Mouse (Mus musculus) embryonic stem cell, embryonic (primary cell): Measurements from ENCODE around the gene Cfap300.

Source experiments
- CTCF ChIA-PET, 4 experiments: fragments of 300-600 bp in 2 of 4; fragments of 350-600 bp in 2 of 4; sonication (Branson Sonifier 250); formaldehyde crosslinking; loops; one replicate each; lab custom pipeline; 2022; ENCODE audit warnings: inconsistent platforms in 2 of 4; lab: Charles Lee
- POLR2A ChIA-PET, 4 experiments: fragments of 300-600 bp in 2 of 4; fragments of 350-600 bp in 2 of 4; sonication (Branson Sonifier 250); formaldehyde crosslinking; loops; one replicate each; lab custom pipeline; 2022; ENCODE audit warnings: antibody characterized with exemption in 4 of 4, inconsistent platforms in 1 of 4; lab: Charles Lee

The Cfap300 gene

GRCm38 (mm10) chr9:8042338-8043043 is at the start of gene Cfap300:
Gene Cfap300, minus strand, starts transcription at chr9:8042823.
- CTCF ChIA-PET = no interaction called here
- POLR2A ChIA-PET = interaction anchor here in 1 of 4 experiments (1.1 to 2.2 kb wide), 4 partner anchors 14 to 40 kb away, joined by 3 to 8 read pairs (median 6); no protein-coding TSS in a partner anchor

- POLR2A ChIA-PET = interaction anchor here in 1 of 4 experiments (1.2 kb wide), 1 partner anchor 108 kb away, joined by 4 read pairs; no protein-coding TSS in a partner anchor
- CTCF ChIA-PET = no interaction called here
Observed at GRCm38 (mm10) chr9:8078882-8079281, 36.3 kb upstream of the Cfap300 start.

GRCm38 (mm10) chr9:8074345-8074744 is 31.7 kb upstream of the Cfap300 start:
- ChIA-PET POLR2A (no interaction called here), CTCF (interaction anchor here in 1 of 4 experiments (1.1 kb wide), 1 partner anchor 17 kb away, joined by 3 read pairs; no protein-coding TSS in a partner anchor)

DNA sequence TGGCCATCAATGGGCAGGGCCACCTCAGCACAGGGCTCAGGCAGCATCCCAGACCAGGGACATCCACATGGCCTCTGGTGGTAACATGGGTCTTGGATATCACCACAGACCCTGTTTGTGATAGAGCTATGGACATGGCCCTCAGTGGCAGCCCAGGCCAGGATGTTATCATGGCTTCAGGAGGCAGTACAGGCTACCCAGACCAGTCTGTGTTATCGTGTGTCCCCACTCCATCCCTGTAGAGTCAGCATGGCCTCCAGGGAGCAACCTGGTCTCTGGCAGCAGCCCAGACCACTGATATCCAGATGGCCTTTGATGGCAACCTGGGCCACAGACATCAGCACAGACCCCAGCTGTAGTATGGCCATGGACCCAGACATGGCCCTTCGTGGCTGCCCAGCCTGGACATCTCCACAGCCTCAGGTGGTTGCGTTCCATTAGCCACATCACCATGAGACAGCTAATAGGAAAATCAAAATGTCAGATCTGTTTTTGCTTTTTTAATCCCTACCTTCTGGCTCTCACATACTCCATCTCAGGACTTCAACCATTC is 30.7 kb upstream of the Cfap300 start:
- ChIA-PET CTCF (interaction anchor here in 3 of 4 experiments (0.5 to 1.1 kb wide), 5 partner anchors 18 to 470 kb away, joined by 3 to 5 read pairs (median 3); no protein-coding TSS in a partner anchor), POLR2A (interaction anchor here in 1 of 4 experiments (0.6 kb wide), 1 partner anchor 113 kb away, joined by 3 read pairs; no protein-coding TSS in a partner anchor)

- POLR2A ChIA-PET = interaction anchor here in 1 of 4 experiments (1.2 kb wide), 1 partner anchor 56 kb away, joined by 3 read pairs; no protein-coding TSS in a partner anchor
- CTCF ChIA-PET = no interaction called here
Observed at GRCm38 (mm10) chr9:8059636-8060035, 17.0 kb upstream of the Cfap300 start.

DNA sequence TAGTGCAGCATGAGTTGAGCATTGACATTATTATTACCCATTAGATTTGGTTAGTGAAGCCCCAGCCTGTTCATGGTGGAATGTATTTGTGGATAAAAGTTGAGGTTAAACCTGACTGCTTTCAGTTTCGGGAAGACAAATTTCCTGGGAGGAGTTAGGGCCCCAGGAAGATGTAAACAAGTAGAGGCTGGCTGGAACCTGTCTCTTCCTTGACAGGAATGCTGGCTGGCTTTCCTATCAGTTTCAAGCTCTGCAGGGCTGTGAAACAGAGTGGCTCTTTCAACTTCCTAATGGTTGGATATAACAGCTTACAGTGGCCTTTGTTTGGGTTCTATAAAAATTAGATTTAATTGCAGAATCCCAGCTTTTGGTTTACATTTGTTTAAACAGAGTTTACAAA is 12.2 kb upstream of the Cfap300 start:
- CTCF ChIA-PET = no interaction called here
- POLR2A ChIA-PET = interaction anchor here in 2 of 4 experiments (0.9 to 1.8 kb wide), 5 partner anchors 9 to 77 kb away, joined by 3 to 5 read pairs (median 3); partner anchors contain the start of gene Yap1 (in 1 of the 2)

GRCm38 (mm10) chr9:8043044-8043387 is 393 bp upstream of the Cfap300 start:
- POLR2A ChIA-PET = interaction anchor here in 2 of 4 experiments (0.6 to 1.7 kb wide), 6 partner anchors 8 to 38 kb away, joined by 3 to 6 read pairs (median 4); no protein-coding TSS in a partner anchor
- CTCF ChIA-PET = no interaction called here

- ChIA-PET CTCF (interaction anchor here in 2 of 4 experiments (0.6 to 1.3 kb wide), 5 partner anchors 13 to 585 kb away, joined by 3 to 4 read pairs (median 3); no protein-coding TSS in a partner anchor), POLR2A (interaction anchor here (0.7 to 2.8 kb wide), 20 partner anchors 17 to 272 kb away, joined by 3 to 29 read pairs (median 4); partner anchors contain the start of genes Yap1 (in 3 of the 4), Birc2 (in 1 of the 4) and Tmem123 (in 1 of the 4))
Observed at GRCm38 (mm10) chr9:8035546-8035945, 7.1 kb downstream of the Cfap300 start.

- ChIA-PET CTCF (interaction anchor here in 2 of 4 experiments (0.6 to 0.9 kb wide), 4 partner anchors 12 to 584 kb away, joined by 3 to 4 read pairs (median 3); no protein-coding TSS in a partner anchor), POLR2A (interaction anchor here (0.7 to 2.8 kb wide), 19 partner anchors 8 to 272 kb away, joined by 3 to 29 read pairs (median 4); partner anchors contain the start of genes Yap1 (in 2 of the 4), Birc2 (in 1 of the 4) and Tmem123 (in 1 of the 4))
Observed at GRCm38 (mm10) chr9:8035091-8035490, 7.5 kb downstream of the Cfap300 start.

DNA sequence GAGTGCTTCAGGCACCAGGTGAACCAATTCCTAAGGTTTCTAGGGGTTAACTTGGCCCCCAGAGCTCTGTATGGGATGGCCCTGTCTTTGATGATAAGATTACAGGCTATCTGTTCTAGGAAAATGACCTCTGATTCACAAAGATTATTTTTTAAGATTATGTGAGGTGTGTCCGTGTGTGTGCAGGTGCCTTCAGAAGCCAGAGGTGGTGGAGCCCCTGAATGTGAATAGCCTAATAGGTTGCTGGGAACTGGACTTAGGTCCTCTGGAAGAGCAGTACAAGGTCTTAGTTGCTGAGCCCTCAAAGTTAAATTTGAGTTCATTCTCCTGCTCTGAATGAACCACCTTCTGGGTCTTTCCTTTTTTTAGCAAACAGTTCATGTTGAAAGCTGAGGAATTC is 8.5 kb downstream of the Cfap300 start:
- ChIA-PET POLR2A (interaction anchor here in 1 of 4 experiments (1.0 to 2.8 kb wide), 3 partner anchors 9 to 30 kb away, joined by 3 to 29 read pairs (median 4); partner anchors contain the start of gene Yap1), CTCF (no interaction called here)

GRCm38 (mm10) chr9:8032847-8033246 is 9.8 kb downstream of the Cfap300 start:
- CTCF ChIA-PET = no interaction called here
- POLR2A ChIA-PET = no interaction called here

DNA sequence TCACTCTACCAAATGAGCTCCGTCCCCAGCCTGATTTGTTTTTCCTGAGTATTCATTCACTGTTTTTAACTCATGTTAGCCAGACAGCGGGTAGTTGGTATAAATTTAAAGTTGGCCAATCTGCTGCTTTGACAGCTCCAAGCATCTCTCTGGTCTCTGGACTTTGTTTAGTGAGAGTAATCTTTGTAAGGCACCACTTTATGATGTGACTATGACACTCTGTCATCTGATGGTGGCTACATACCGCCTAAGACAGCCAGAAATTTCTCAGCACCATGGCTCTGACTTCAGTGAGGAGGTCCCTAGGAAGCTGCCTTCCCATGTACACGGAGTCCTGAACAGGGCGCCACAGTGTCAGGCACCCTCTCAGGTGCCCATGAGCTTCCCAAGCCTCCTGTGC is 24.0 kb downstream of the Cfap300 start:
- ChIA-PET CTCF (interaction anchor here in 1 of 4 experiments (1.1 kb wide), 1 partner anchor 182 kb away, joined by 3 read pairs; the partner anchor contains the start of gene Birc2), POLR2A (interaction anchor here (0.6 to 1.9 kb wide), 11 partner anchors 11 to 46 kb away, joined by 3 to 11 read pairs (median 3); partner anchors contain the start of gene Yap1 (in 1 of the 4))

- ChIA-PET POLR2A (interaction anchor here in 3 of 4 experiments (0.6 to 1.9 kb wide), 7 partner anchors 13 to 1213 kb away, joined by 3 to 11 read pairs (median 4); partner anchors contain the start of gene Yap1 (in 1 of the 3)), CTCF (interaction anchor here in 2 of 4 experiments (0.6 to 0.7 kb wide), 3 partner anchors 10 to 38 kb away, joined by 3 to 4 read pairs (median 4); no protein-coding TSS in a partner anchor)
Observed at GRCm38 (mm10) chr9:8017253-8017913, 25.2 kb downstream of the Cfap300 start.

- ChIA-PET POLR2A (interaction anchor here in 3 of 4 experiments (0.6 to 5.5 kb wide), 43 partner anchors 9 to 313 kb away, joined by 3 to 42 read pairs (median 5); partner anchors contain the start of genes Birc2 (in 2 of the 3), Tmem123 (in 2 of the 3), Cfap300 (in 1 of the 3) and Mmp7 (in 1 of the 3)), CTCF (no interaction called here)
Observed at GRCm38 (mm10) chr9:8004370-8004991, 38.1 kb downstream of the Cfap300 start, which contains the start of gene Yap1. Gene Yap1, minus strand, starts transcription at chr9:8004596.

DNA sequence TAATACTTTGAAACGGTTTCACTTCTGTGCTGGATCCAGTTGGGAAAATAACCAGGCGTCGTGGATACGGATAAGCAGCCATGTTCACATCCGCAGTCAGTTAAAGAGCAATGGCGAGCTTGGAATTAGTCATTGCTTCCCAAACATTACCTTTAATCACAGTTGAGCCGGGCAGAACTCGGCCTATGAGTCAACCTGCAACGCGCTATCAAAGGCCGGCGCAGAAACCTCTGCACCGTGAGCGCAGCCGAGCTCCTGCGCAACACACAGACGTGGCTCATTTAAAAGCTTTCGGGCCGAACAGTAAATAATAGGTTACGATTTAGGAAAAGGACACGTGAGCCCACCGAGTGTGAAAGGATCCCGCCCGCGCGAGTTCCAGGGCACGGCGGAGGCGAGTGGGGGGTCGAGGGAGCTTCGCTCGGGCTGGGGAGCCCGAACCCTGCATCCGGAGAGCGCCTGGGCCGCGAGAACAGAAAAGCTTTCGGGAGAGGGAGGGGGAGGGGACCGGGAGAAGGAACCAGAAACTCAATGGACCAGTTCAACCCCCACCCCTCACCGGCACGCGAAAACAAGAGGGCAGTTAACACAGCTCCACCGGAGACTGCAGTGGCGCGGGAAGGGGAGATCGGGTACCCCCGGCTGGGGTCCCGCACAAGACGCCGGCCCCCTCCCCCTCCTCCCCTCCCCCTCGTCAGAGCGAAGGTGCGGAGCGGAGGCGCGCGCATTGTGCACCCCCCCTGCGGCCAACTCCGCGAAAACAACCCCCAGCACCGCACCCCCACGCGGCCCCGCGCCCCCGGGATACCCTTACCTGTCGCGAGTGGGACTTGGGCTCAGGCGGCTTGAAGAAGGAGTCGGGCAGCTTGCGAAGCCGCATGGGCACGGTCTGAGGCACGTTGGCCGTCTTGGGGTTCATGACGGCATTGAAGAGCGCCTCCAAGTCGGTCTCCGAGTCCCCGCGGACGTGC is 39.0 kb downstream of the Cfap300 start:
- ChIA-PET POLR2A (interaction anchor here (0.6 to 5.5 kb wide), 67 partner anchors 9 to 312 kb away, joined by 3 to 42 read pairs (median 4); partner anchors contain the start of genes Birc2 (in 4 of the 4), Tmem123 (in 2 of the 4), Cfap300 (in 1 of the 4) and Mmp7 (in 1 of the 4)), CTCF (interaction anchor here in 2 of 4 experiments (0.6 to 1.7 kb wide), 2 partner anchors 26 to 337 kb away, joined by 3 to 5 read pairs; no protein-coding TSS in a partner anchor)

DNA sequence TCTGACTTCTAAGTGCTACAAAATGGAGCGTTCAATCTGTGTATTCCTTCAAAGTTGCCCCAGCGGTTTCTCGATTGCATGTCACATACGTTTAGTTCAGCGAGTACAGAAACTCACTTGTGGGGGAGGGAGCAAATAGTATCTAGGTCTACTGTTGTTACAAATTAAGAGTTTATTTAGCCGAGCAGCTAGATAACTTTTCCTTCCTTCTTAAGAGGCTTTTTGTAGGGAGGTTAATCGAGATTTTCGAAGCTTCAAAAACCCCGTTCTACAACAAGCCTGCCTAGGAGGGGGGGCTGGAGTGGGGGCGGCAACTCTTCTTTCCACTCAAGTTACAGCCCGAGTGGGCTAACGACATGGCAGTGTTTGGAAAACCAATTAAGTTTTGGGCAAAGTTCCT is 39.8 kb downstream of the Cfap300 start:
- ChIA-PET POLR2A (interaction anchor here (0.5 to 5.5 kb wide), 51 partner anchors 8 to 239 kb away, joined by 3 to 42 read pairs (median 5); partner anchors contain the start of genes Birc2 (in 4 of the 4), Cfap300 (in 1 of the 4) and Tmem123 (in 1 of the 4)), CTCF (interaction anchor here in 2 of 4 experiments (0.5 to 1.7 kb wide), 3 partner anchors 14 to 25 kb away, joined by 3 to 6 read pairs (median 5); no protein-coding TSS in a partner anchor)
